Mouse (Mus musculus) Muller cell, postnatal 12 days (primary cell): ENCODE measurements around the gene Psen2.

Experiments
- DNase-seq: peaks from one replicate; pipeline ENCODE4 v3.0.0-alpha.2; 2015; ENCODE audit errors: inconsistent ontology term

The Psen2 gene

GRCm38 (mm10) chr1:180198959-180199714 is 64.1 kb downstream of the Psen2 start, which contains the start of gene Coq8a:
Gene Coq8a, minus strand, starts transcription at chr1:180199602.
- no peak for DNase-seq

GRCm38 (mm10) chr1:180197956-180198355 is 65.3 kb downstream of the Psen2 start:
- no peak for DNase-seq

- DNase-seq = no peak
These were observed 66.7 kb downstream of the Psen2 start for GRCm38 (mm10) chr1:180196508-180196907.

- peak; percentile 99 for DNase-seq
These were observed 67.4 kb downstream of the Psen2 start for GRCm38 (mm10) chr1:180195703-180196381.

GRCm38 (mm10) chr1:180194781-180195471 is 68.3 kb downstream of the Psen2 start:
- DNase-seq = peak; percentile 70

- no peak for DNase-seq
These were observed 69.2 kb downstream of the Psen2 start for GRCm38 (mm10) chr1:180194048-180194447.

GRCm38 (mm10) chr1:180193391-180193935 is 69.8 kb downstream of the Psen2 start:
- DNase-seq = no peak

GRCm38 (mm10) chr1:180192866-180193265 is 70.4 kb downstream of the Psen2 start:
- no peak for DNase-seq

GRCm38 (mm10) chr1:180191651-180192220 is 71.5 kb downstream of the Psen2 start:
- DNase-seq = no peak

- no peak for DNase-seq
These were observed 72.1 kb downstream of the Psen2 start for GRCm38 (mm10) chr1:180191112-180191511.

- DNase-seq = no peak
These were observed 74.3 kb downstream of the Psen2 start for GRCm38 (mm10) chr1:180188951-180189350.

- no peak for DNase-seq
These were observed 76.9 kb downstream of the Psen2 start for GRCm38 (mm10) chr1:180186371-180186770.

GRCm38 (mm10) chr1:180185877-180186276 is 77.4 kb downstream of the Psen2 start:
- no peak for DNase-seq

- DNase-seq = no peak
These were observed 78.5 kb downstream of the Psen2 start for GRCm38 (mm10) chr1:180184768-180185167.

GRCm38 (mm10) chr1:180183525-180184159 is 79.6 kb downstream of the Psen2 start:
- DNase-seq = no peak

GRCm38 (mm10) chr1:180182731-180183130 is 80.5 kb downstream of the Psen2 start:
- DNase-seq = no peak

- no peak for DNase-seq
These were observed 81.3 kb downstream of the Psen2 start for GRCm38 (mm10) chr1:180181966-180182319.

GRCm38 (mm10) chr1:180181304-180181965 is 81.8 kb downstream of the Psen2 start:
- DNase-seq = no peak

GRCm38 (mm10) chr1:180179840-180180239 is 83.4 kb downstream of the Psen2 start:
- no peak for DNase-seq

GRCm38 (mm10) chr1:180179100-180179499 is 84.1 kb downstream of the Psen2 start:
- no peak for DNase-seq

- DNase-seq = no peak
These were observed 84.9 kb downstream of the Psen2 start for GRCm38 (mm10) chr1:180178340-180178739.
